Mouse (Mus musculus) yolk sac, embryonic 10.5 days (tissue): Measurements from ENCODE around the gene Abhd2.

ENCODE experiments used
- DNase-seq: peaks from one replicate; pipeline ENCODE4 v3.0.0-alpha.2; 2017; ENCODE audit warnings: low spot score

Abhd2 gene

DNA sequence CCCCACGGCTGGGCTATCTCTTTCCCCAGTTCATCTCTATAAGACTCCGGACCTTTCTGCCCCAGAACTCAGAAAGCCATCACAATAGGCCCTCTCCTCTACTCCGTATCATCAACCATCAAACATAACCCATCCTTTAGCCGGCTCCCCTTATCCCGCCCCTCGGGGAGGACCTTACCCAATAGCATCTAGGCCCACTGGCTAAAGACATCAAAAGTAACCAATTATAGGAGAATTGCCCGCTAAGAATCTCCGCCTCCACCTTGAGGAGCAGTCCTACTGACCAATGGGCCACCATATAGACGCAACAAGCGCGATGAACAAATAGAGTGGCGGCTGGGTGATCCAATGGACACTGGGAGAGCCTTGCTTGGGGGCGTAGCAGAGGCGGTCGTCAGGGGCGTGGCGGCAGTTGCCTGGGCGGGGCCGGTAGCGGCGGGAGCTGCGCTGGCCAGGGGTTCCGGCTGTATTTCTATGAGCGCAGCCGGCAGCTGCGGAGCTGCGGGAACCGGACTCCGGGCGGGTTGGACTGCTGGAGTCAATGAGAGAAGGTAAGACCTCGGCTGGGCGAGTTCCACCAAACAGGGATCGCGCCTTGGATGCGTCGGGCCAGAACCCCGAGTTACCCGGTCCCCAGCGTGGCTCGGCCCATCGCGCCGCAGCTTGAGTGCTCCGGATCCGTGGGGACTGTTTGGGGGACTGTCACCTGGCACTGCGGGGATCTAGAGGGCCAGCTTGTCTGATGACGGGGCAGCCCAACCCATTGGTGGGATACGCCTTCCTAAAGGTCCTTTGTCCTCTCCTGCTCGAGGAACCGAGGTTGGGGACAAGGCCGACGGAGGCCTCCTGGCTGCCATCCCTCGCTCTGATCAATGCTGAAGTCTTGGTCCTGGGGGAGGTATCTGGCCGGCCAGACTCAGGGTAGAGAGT is at the start of gene Abhd2:
Abhd2 (plus strand) TSS at position 411 of the 930 bp plus-strand sequence.
- peak; percentile 99 for DNase-seq

DNA sequence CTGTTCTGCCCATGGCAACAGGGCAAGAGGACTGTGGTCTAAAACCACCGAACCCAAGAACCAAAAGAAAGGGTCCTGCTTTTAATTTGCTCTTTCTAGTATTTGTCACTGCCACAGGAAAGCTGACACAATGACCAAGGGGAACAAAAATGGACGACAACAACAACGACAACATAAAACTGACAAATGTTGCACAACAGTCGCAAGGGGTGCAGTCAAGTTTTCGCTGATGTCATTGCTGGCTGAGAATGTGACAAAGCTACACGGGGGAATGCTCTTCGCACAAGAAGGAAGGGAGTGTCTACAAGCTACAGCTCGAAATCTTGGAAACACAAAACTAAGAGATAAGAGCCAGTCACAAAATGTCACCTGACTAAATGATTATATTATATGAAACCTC is 47.5 kb upstream of the Abhd2 start:
- DNase-seq: no peak

DNA sequence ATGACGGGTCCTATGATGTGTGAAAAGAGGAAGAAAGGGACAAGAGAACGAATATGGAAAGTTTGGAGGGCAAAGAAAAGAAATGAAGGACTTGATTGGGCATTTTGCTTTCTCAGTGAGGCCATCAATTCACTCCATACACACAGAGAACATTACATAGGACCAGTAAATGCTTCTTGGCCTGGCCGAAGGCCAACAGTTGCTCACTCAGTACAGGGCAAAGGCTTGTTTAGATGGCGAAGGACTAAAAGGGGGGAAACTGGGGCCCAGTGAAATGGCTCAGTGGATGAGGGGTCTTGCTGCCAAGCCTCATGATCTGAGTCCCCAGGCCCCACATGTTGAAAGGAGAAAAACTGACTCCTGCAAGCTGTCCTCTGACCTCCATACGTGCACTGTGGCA is 46.8 kb upstream of the Abhd2 start:
- DNase-seq: no peak

DNA sequence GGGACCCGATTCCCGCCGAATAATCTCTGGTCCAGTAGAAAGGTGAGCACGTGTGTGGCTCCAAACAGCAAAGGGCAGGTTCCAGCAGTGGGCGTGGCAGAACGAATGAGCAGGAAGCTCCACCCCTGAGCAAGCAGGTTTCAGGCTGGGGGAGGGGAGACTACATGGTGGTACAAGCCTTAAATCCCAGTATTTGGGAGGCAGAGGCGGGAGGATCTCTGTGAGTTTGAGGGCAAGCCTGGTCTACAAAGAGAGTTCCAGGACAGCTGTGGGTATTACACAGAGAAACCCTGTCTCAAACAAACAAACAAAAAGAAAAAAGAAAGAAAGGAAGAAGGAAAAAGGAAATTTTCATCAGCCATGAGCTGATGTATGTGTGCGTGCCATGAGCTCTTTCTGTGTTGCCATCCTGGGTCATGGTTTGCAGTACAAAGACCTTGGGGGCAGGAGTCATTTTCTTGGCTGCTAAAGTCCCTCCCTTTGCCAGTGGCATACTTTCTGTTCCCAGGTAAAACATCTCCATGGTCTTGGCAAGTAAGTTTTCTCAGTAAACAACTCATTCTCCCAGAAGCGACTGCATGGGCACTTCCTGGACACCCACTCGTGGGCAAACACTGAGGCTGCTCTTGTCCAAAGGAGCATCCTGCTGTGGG is 46.0 kb upstream of the Abhd2 start:
- no peak for DNase-seq

- peak; percentile 63 for DNase-seq
Measured at GRCm38 (mm10) chr7:79228471-79228870, 44.5 kb upstream of the Abhd2 start.

DNA sequence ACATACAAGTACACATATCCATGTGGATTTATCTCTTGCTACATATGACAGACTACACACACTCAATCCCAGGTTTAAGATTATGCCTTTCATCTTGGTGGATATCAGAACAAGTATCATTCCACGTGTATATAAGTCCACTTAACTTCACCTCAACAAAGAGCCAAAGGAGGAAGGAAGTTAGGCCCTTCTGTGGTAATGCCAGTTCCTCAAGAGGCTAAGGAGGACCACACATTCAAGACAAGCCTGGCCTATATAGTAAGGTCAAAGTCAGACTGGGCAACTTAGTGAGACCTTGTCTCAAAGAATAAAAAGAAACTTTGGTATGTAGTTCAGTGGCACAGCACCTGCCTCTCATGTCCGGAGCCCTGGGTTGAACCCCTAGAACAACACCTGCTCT is 41.4 kb upstream of the Abhd2 start:
- DNase-seq: no peak

- DNase-seq: no peak
Measured at GRCm38 (mm10) chr7:79232048-79232447, 41.0 kb upstream of the Abhd2 start.

GRCm38 (mm10) chr7:79238741-79239140 is 34.3 kb upstream of the Abhd2 start:
- DNase-seq: no peak

GRCm38 (mm10) chr7:79241931-79242625 is 30.9 kb upstream of the Abhd2 start:
- DNase-seq: no peak

DNA sequence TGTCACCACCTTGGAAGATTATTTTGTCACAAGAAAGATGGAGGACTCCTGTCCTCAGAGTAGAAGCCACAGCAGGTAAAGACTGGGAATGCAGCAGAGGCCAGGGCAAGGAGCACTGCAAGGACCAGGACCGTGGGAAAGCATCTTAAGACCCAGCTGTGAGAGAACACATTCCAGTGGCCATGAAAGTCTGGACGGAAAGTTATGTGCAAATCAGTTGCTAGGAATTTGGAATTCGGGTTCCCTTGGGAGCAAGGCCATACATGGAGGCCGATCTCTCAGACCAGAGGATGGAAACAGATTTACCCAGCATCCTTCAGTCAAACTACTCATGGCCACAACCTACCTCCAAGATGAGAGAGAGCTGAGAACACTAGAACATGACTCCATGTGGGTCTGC is 29.8 kb upstream of the Abhd2 start:
- no peak for DNase-seq

GRCm38 (mm10) chr7:79246039-79246670 is 26.8 kb upstream of the Abhd2 start:
- DNase-seq: peak; percentile 42

DNA sequence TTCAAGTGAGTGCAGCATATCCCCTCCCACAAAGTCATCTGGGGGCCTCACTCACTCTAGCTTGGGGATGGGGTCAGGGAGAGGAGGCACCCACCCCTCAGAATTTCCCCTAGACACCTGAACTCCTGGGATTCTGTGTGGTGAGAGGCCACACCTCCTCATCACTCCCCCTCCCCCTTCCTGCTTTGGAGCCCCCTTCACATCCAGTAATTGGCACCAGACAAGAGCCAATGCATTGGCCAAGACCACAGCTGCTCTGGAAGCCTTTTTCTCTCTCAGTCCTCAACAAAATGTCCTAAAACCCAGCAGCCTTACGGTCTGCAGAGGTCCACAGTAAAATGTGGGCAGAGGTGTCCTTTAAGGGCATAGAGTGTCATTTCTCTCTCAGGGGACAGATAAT is 25.6 kb upstream of the Abhd2 start:
- no peak for DNase-seq

- DNase-seq: no peak
Measured at GRCm38 (mm10) chr7:79247881-79248389, 25.1 kb upstream of the Abhd2 start.

DNA sequence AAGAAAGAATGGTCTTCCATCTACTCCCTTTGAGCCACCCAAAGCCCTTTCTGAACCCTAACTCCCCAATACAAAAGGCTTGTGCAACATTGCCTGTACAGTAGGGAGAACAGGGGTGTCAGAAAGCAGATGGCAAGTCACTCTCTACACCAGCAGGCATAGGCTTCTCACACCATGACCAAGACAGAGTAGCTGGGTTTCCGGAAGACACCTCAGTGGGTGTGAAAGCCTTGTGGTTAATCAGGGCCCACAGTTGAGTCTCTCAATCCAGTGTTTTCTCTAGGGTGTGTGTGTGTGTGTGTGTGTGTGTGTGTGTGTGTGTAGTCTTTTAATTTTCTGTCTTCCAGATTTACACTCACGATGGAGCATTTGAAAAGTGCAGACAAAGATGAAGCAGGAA is 23.4 kb upstream of the Abhd2 start:
- DNase-seq: no peak

GRCm38 (mm10) chr7:79254248-79254888 is 18.6 kb upstream of the Abhd2 start:
- DNase-seq: no peak

GRCm38 (mm10) chr7:79255350-79255749 is 17.6 kb upstream of the Abhd2 start:
- no peak for DNase-seq

- DNase-seq: no peak
Measured at GRCm38 (mm10) chr7:79255752-79256151, 17.2 kb upstream of the Abhd2 start.

GRCm38 (mm10) chr7:79256716-79257115 is 16.3 kb upstream of the Abhd2 start:
- peak; percentile 85 for DNase-seq

DNA sequence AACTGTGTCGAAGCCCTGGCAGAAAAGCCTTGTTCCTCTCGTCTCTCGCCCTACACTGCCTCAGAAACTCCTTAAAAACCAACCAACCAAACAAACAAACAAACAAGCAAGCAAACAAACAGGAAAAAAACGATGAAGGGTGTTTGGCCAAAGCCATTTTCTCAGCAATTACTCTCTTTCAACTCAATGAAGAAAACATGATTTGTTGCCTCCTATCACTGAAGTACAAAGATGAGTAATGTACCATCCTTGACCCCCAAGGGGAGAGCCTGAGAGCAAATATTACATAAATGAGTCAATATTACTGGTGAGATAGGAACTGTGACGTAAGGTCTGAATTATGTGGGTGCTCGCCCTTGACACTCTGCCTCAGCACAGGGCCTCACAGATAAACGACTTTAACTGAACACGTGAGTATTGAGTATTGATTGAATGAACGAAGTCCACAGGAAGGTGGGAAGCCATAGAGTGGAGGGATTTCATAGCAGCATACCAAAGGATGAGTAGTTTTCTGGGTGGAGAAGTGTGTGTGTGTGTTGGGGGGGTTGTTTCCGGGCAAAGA is 13.9 kb upstream of the Abhd2 start:
- DNase-seq: no peak

DNA sequence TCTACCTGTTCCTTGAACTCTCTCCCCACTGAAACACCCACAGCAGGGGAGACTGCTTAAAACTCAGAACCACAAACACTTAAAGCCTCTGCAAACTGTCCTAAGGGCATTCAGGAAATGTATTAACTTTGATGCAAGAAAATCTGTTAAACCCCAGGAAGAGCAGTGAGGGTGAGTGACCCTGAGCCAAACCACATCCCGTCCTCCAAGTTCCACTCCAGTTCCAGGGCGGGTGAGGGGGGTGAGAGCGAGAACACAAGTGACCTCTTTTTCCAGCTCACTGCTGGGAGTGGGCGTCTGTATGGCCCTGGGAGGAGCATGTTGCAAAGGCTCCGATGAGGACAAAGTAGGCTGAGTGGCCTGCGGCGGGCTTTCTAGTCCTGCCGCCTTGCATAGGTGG is 10.5 kb upstream of the Abhd2 start:
- no peak for DNase-seq

GRCm38 (mm10) chr7:79263776-79264175 is 9.2 kb upstream of the Abhd2 start:
- no peak for DNase-seq
